Mouse (Mus musculus) kidney, adult 2 months (tissue): ENCODE data around the gene Klhl18. TPM values are rescaled to one million over a fixed set of nuclear protein-coding genes. Genes with fewer than 3 reads are reported as not detected.
"Not testable (repeated sequence)": the region's sequence is repeated elsewhere in the genome, so short reads cannot be mapped to it uniquely, and the experiment has no call there.

Experiments
- DNase-seq: peaks from one replicate; pipeline ENCODE4 v3.0.0; 2021
- H3K27ac ChIP-seq: fragments of 200-500 bp; 2 replicates; pipeline ENCODE4 v1.5.1; 2012; ENCODE audit warnings: low read depth, low read length, control low read depth, inconsistent platforms; ENCODE audit not compliant: insufficient read depth
- H3K27me3 ChIP-seq: fragments of 200-500 bp; replicated peaks from 2 replicates; pipeline ENCODE4 v1.6.1; 2012; ENCODE audit warnings: mild to moderate bottlenecking, moderate library complexity, low read length, inconsistent platforms; ENCODE audit not compliant: control insufficient read depth, insufficient read depth
- H3K36me3 ChIP-seq: fragments of 200-500 bp; 2 replicates; pipeline ENCODE4 v1.6.1; 2012; ENCODE audit warnings: mild to moderate bottlenecking, moderate library complexity, low read length, inconsistent platforms; ENCODE audit not compliant: control insufficient read depth, insufficient read depth
- H3K4me1 ChIP-seq: fragments of 200-500 bp; 2 replicates; pipeline ENCODE4 v1.6.1; 2011; ENCODE audit warnings: low read length; ENCODE audit not compliant: control insufficient read depth, insufficient read depth
- H3K4me3 ChIP-seq: fragments of 200-500 bp; 2 replicates; pipeline ENCODE4 v1.5.1; 2011; ENCODE audit warnings: mild to moderate bottlenecking, low read depth, low read length, control low read depth; ENCODE audit not compliant: insufficient read depth
- CTCF ChIP-seq: fragments of 200-500 bp; conservative IDR thresholded peaks from 2 replicates; pipeline ENCODE4 v1.5.1; 2011; ENCODE audit warnings: low read depth, mild to moderate bottlenecking, control low read depth, low read length, moderate library complexity, mixed read lengths; ENCODE audit not compliant: insufficient read depth, insufficient read length
- POLR2A ChIP-seq: fragments of 200-500 bp; IDR thresholded peaks from one replicate; pipeline ENCODE4 v1.6.1; 2011; ENCODE audit warnings: low read depth, low read length, control low read depth
- whole genome bisulfite sequencing: fragments of 180-500 bp; shearing (Covaris S2); methylation state at CpG from one replicate; pipeline ENCODE4 v1.1.7; 2018; 5-methylcytosine and 5-hydroxymethylcytosine counted together
- polyA plus RNA-seq: library from polyadenylated mRNA; depleted of rRNA; stranded (reverse); fragments of >200 nt; gene quantifications from 2 replicates; pipeline ENCODE4 v1.2.3, GENCODE M21; 2012; rRNA removed

The Klhl18 gene
- polyA plus RNA-seq, 1 experiment, result 17.8 TPM

GRCm38 (mm10) chr9:110379361-110379760 lies 97.1 kb downstream of the Klhl18 start:
- Histone ChIP-seq H3K36me3 (no peaks in the 10 kb centered on the region), H3K27ac (no peak overlapping the region), H3K4me1 (no peaks in the 10 kb centered on the region), H3K27me3 (no peaks in the 10 kb centered on the region), H3K4me3 (no peak overlapping the region)
- 95% methylated on average over 8 of the region's 8 CpGs for WGBS
- TF ChIP-seq POLR2A (no peak), CTCF (no peak)
- no peak for DNase-seq

- WGBS, result 84% methylated on average over 15 of the region's 15 CpGs
- H3K36me3 ChIP-seq, H3K4me1 ChIP-seq, DNase-seq, H3K27ac ChIP-seq, H3K4me3 ChIP-seq, H3K27me3 ChIP-seq: not testable (repeated sequence)
Observed at GRCm38 (mm10) chr9:110377655-110378054, 98.8 kb downstream of the Klhl18 start.

Other genes starting within 250 kb of the Klhl18 start
- gene Cspg5, start 232.9 kb downstream of the Klhl18 start, polyA plus RNA-seq, result 1.5 and 1.6 TPM in 2 replicates
- gene Elp6, start 171.5 kb downstream of the Klhl18 start, polyA plus RNA-seq, result 8.6 and 10.7 TPM in 2 replicates
- gene Scap, start 143.4 kb downstream of the Klhl18 start, polyA plus RNA-seq, result 44.8 and 45.5 TPM in 2 replicates
- 26.6 and 29.2 TPM in 2 replicates for gene Ptpn23, start 68.5 kb downstream of the Klhl18 start, polyA plus RNA-seq
- gene Ngp, start 56.9 kb downstream of the Klhl18 start, polyA plus RNA-seq, result 0.17 TPM in 1 of 2 replicates, not detected in the other
- 1.8 and 3.1 TPM in 2 replicates for gene Kif9, start 264 bp upstream of the Klhl18 start, polyA plus RNA-seq
- 35.1 and 37.6 TPM in 2 replicates for gene Setd2, start 55.9 kb upstream of the Klhl18 start, polyA plus RNA-seq
- gene Nradd, start 147.8 kb upstream of the Klhl18 start, polyA plus RNA-seq, result 4.3 and 6.2 TPM in 2 replicates
- 41.6 and 49.2 TPM in 2 replicates for gene Nbeal2, start 177.5 kb upstream of the Klhl18 start, polyA plus RNA-seq
- 95.9 and 125 TPM in 2 replicates for gene Ccdc12, start 179.8 kb upstream of the Klhl18 start, polyA plus RNA-seq